Mouse (Mus musculus) adrenal gland, postnatal 10 days (tissue): Measurements from ENCODE around the gene Thada. TPM values are rescaled to one million over a fixed set of nuclear protein-coding genes. Genes with fewer than 3 reads are reported as not detected.

Experiments
- DNase-seq: peaks from one replicate; pipeline ENCODE4 v3.0.0; 2021; ENCODE audit warnings: mixed read lengths
- total RNA-seq, 2 experiments: library from RNA; stranded (reverse); gene quantifications; 2 replicates each; pipeline ENCODE4 v1.2.3; 2021

Gene Thada
- total RNA-seq, 2 experiments from 2014 or later = 13.0 to 18.4 TPM

- no peak for DNase-seq
Observed at GRCm38 (mm10) chr17:84477176-84477575, 11.2 kb upstream of the Thada start.

- no peak for DNase-seq
Observed at GRCm38 (mm10) chr17:84474312-84474711, 8.3 kb upstream of the Thada start.

- no peak for DNase-seq
Observed at GRCm38 (mm10) chr17:84435012-84435411, 31.0 kb downstream of the Thada start.

GRCm38 (mm10) chr17:84434233-84434632, 31.8 kb downstream of the Thada start:
- no peak for DNase-seq

- DNase-seq = no peak
Observed at GRCm38 (mm10) chr17:84431991-84432390, 34.0 kb downstream of the Thada start.

- DNase-seq = no peak
Observed at GRCm38 (mm10) chr17:84424258-84424657, 41.7 kb downstream of the Thada start.

GRCm38 (mm10) chr17:84422916-84423315, 43.1 kb downstream of the Thada start:
- DNase-seq = no peak

GRCm38 (mm10) chr17:84422001-84422785, 43.8 kb downstream of the Thada start:
- peak; percentile 14 for DNase-seq

- peak; percentile 26 for DNase-seq
Observed at GRCm38 (mm10) chr17:84421042-84421441, 45.0 kb downstream of the Thada start.

GRCm38 (mm10) chr17:84420276-84420639, 45.7 kb downstream of the Thada start:
- DNase-seq = no peak

GRCm38 (mm10) chr17:84419326-84420275, 46.4 kb downstream of the Thada start:
- no peak for DNase-seq

- no peak for DNase-seq
Observed at GRCm38 (mm10) chr17:84415936-84416335, 50.1 kb downstream of the Thada start.

- DNase-seq = no peak
Observed at GRCm38 (mm10) chr17:84408731-84409130, 57.3 kb downstream of the Thada start.

- peak; percentile 84 for DNase-seq
Observed at GRCm38 (mm10) chr17:84405616-84406015, 60.4 kb downstream of the Thada start.

- DNase-seq = no peak
Observed at GRCm38 (mm10) chr17:84401796-84402195, 64.2 kb downstream of the Thada start.

- DNase-seq = no peak
Observed at GRCm38 (mm10) chr17:84399431-84399830, 66.6 kb downstream of the Thada start.

GRCm38 (mm10) chr17:84390026-84390425, 76.0 kb downstream of the Thada start:
- DNase-seq = no peak

GRCm38 (mm10) chr17:84386176-84386575, 79.8 kb downstream of the Thada start:
- DNase-seq = no peak

- DNase-seq = no peak
Observed at GRCm38 (mm10) chr17:84385696-84386095, 80.3 kb downstream of the Thada start.

GRCm38 (mm10) chr17:84384661-84385060, 81.3 kb downstream of the Thada start:
- DNase-seq = no peak

- no peak for DNase-seq
Observed at GRCm38 (mm10) chr17:84380340-84380739, 85.7 kb downstream of the Thada start.

- no peak for DNase-seq
Observed at GRCm38 (mm10) chr17:84376882-84377281, 89.1 kb downstream of the Thada start.

- no peak for DNase-seq
Observed at GRCm38 (mm10) chr17:84372411-84373045, 93.5 kb downstream of the Thada start.
